16 mouse cellular contexts compared by ENCODE assay signal in the genomic region with DNA sequence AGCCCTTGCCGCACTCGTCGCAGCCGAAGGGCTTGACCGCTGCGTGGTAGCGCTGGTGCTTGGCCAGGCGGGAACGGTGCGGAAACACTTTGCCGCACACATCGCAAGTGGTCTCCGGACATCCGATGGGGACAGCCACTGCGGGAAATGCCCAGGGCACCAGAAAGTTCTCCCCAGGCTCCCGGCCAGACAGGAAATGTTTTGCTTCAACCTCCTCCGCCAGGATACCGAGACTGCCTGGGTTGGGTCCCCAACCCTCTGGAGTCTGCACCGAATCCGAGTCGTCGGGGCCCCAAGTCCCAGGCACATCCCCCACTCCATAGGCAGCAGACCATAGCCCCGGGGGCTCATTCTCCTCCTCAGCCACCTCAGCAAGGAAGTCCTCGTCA. TPM values are rescaled to one million over a fixed set of nuclear protein-coding genes. Genes with fewer than 3 reads are reported as not detected.
DNase-seq lines count a peak whose midpoint lies in the region; ATAC-seq and TF ChIP-seq lines count a peak whose summit lies in the region.
"Had no signal": no experiment of that assay in that cellular context is flagged by ENCODE, and none has a peak within 500 bp of the region (broad histone marks: within the 10 kb centered on the region; RNA-seq: fewer than 3 reads in every experiment).

No protein-coding gene starts in this region.

- H3K36me3 ChIP-seq in forebrain, embryonic 12.5 days (replicated peaks): peaks cover 82% of the 10 kb centered on the region
- H3K36me3 ChIP-seq in forebrain, embryonic 14.5 days (ENCODE audit: control insufficient read depth, insufficient read depth, low read length): peaks cover 83% of the 10 kb centered on the region
- no peaks in the 10 kb centered on the region; the same call in 1 of the 2 replicates for H3K36me3 ChIP-seq in kidney, embryonic 14.5 days (ENCODE audit: control insufficient read depth, insufficient read depth, low read length)
- H3K36me3 ChIP-seq in kidney, adult 2 months (ENCODE audit: control insufficient read depth, insufficient read depth, low read length): peaks cover 4% of the 10 kb centered on the region; the same call in 1 of the 2 replicates
- H3K36me3 ChIP-seq in neural tube, embryonic 13.5 days: peaks cover 97% of the 10 kb centered on the region

- H3K9me3 ChIP-seq in forebrain, embryonic 12.5 days: no peaks in the 10 kb centered on the region
- no peaks in the 10 kb centered on the region for H3K9me3 ChIP-seq in forebrain, embryonic 14.5 days (replicated peaks; ENCODE audit: control insufficient read depth, low read length)
- H3K9me3 ChIP-seq in kidney, embryonic 14.5 days (ENCODE audit: control insufficient read depth, low read length): no peaks in the 10 kb centered on the region
- H3K9me3 ChIP-seq in neural tube, embryonic 13.5 days: no peaks in the 10 kb centered on the region

- H3K27me3 ChIP-seq in forebrain, embryonic 12.5 days: peaks cover 82% of the 10 kb centered on the region
- H3K27me3 ChIP-seq in forebrain, embryonic 14.5 days (replicated peaks; ENCODE audit: control insufficient read depth, insufficient read depth, low read length): peaks cover 54% of the 10 kb centered on the region
- H3K27me3 ChIP-seq in kidney, embryonic 14.5 days (ENCODE audit: control insufficient read depth, insufficient read depth, low read length): peaks cover 78% of the 10 kb centered on the region
- no peaks in the 10 kb centered on the region for H3K27me3 ChIP-seq in kidney, adult 2 months (replicated peaks; ENCODE audit: control insufficient read depth, insufficient read depth, low read length)
- peaks cover 81% of the 10 kb centered on the region for H3K27me3 ChIP-seq in neural tube, embryonic 13.5 days

- 15% methylated on average over 24 of the region's 24 CpGs for WGBS in forebrain, embryonic 12.5 days
- 23% methylated on average over 24 of the region's 24 CpGs for WGBS in forebrain, embryonic 14.5 days
- WGBS in kidney, embryonic 14.5 days: 19% methylated on average over 24 of the region's 24 CpGs
- WGBS in kidney, adult 2 months: 75% methylated on average over 24 of the region's 24 CpGs
- 20% methylated on average over 24 of the region's 24 CpGs for WGBS in neural tube, embryonic 13.5 days

- peaks cover 20% of the 10 kb centered on the region for H3K4me1 ChIP-seq in forebrain, embryonic 12.5 days
- peaks cover 2% of the 10 kb centered on the region; the same call in 1 of the 2 replicates for H3K4me1 ChIP-seq in forebrain, embryonic 14.5 days (ENCODE audit: control insufficient read depth, insufficient read depth, low read length)
- peaks cover 21% of the 10 kb centered on the region for H3K4me1 ChIP-seq in kidney, embryonic 14.5 days (ENCODE audit: control insufficient read depth, insufficient read depth, low read length)
- H3K4me1 ChIP-seq in kidney, adult 2 months (ENCODE audit: control insufficient read depth, insufficient read depth, low read length): no peaks in the 10 kb centered on the region
- H3K4me1 ChIP-seq in neural tube, embryonic 13.5 days (replicated peaks): peaks cover 25% of the 10 kb centered on the region

- H3K4me2 ChIP-seq in forebrain, embryonic 12.5 days: no peak overlapping the region
- no peak overlapping the region for H3K4me2 ChIP-seq in forebrain, embryonic 14.5 days (ENCODE audit: low read length)
- peak overlapping the region; percentile 84; the same call in 1 of the 2 replicates for H3K4me2 ChIP-seq in kidney, embryonic 14.5 days (replicated peaks; ENCODE audit: low read depth, low read length)
- H3K4me2 ChIP-seq in neural tube, embryonic 13.5 days: 0 out of 2 replicates have a peak overlapping the region, but pooled peaks have one; percentile 55

- no peak for ATAC-seq in forebrain, embryonic 12.5 days (ENCODE audit: low FRiP score)
- no peak for ATAC-seq in forebrain, embryonic 14.5 days
- ATAC-seq in kidney, embryonic 14.5 days (ENCODE audit: low FRiP score, low TSS enrichment): no peak
- ATAC-seq in neural tube, embryonic 13.5 days (ENCODE audit: low read depth): no peak

- H3K4me3 ChIP-seq in forebrain, embryonic 12.5 days (replicated peaks): peak overlapping the region; percentile 40
- no peak overlapping the region for H3K4me3 ChIP-seq in forebrain, embryonic 14.5 days (ENCODE audit: low read depth, low read length)
- H3K4me3 ChIP-seq in kidney, embryonic 14.5 days (ENCODE audit: low read length): peak overlapping the region; percentile 46; the same call in 1 of the 2 replicates
- no peak overlapping the region for H3K4me3 ChIP-seq in kidney, adult 2 months (ENCODE audit: insufficient read depth, low read depth, low read length)
- no peak overlapping the region for H3K4me3 ChIP-seq in neural tube, embryonic 13.5 days

- no peak for TF ChIP-seq POLR2A in kidney, adult 2 months (IDR thresholded peaks at IDR 0.05; ENCODE audit: low read depth, low read length)

- no peak for TF ChIP-seq CTCF in kidney, adult 2 months (conservative IDR thresholded peaks at IDR 0.05; ENCODE audit: insufficient read depth, insufficient read length, low read depth, low read length)

- H3K27ac ChIP-seq in forebrain, embryonic 12.5 days: no peak overlapping the region
- no peak overlapping the region for H3K27ac ChIP-seq in forebrain, embryonic 14.5 days (ENCODE audit: low read depth, low read length)
- H3K27ac ChIP-seq in kidney, embryonic 14.5 days (ENCODE audit: low read depth, low read length): no peak overlapping the region
- no peak overlapping the region for H3K27ac ChIP-seq in kidney, adult 2 months (ENCODE audit: insufficient read depth, low read depth, low read length)
- H3K27ac ChIP-seq in neural tube, embryonic 13.5 days (replicated peaks): no peak overlapping the region

- DNase-seq in forebrain, embryonic 14.5 days (ENCODE audit: low spot score): no peak
- no peak for DNase-seq in kidney, adult 2 months
- no peak for DNase-seq in neural tube, embryonic 10.5 days (ENCODE audit: extremely low spot score, low spot score)
- no peak for DNase-seq in adrenal gland, adult 2 months
- no peak for DNase-seq in urinary bladder, postnatal 36 days (ENCODE audit: low spot score in 2 of 2)
- DNase-seq: kidney, adult 8-10 months; right cerebral cortex, adult 18-20 months had no signal

- H3K9ac ChIP-seq in forebrain, embryonic 12.5 days: no peak overlapping the region
- no peak overlapping the region for H3K9ac ChIP-seq in forebrain, embryonic 14.5 days (ENCODE audit: low read length)
- H3K9ac ChIP-seq in kidney, embryonic 14.5 days (ENCODE audit: low read depth, low read length): no peak overlapping the region
- no peak overlapping the region for H3K9ac ChIP-seq in neural tube, embryonic 13.5 days

RNA-seq across cellular contexts. Expression of a gene that starts 14.7 kb away (rescaled TPM):
- 13.2 and 13.9 TPM in 2 replicates for polyA plus RNA-seq in forebrain, embryonic 12.5 days (2016; fragmentation: Nextera tagmentation; extraction: Ambion mirVana)
- polyA plus RNA-seq in forebrain, embryonic 14.5 days (2014; fragmentation: Nextera tagmentation; extraction: Ambion mirVana): 3.3 and 3.7 TPM in 2 replicates
- 2.2 and 2.5 TPM in 2 replicates for polyA plus RNA-seq in kidney, embryonic 14.5 days (2014; fragmentation: Nextera tagmentation; extraction: Ambion mirVana)
- 4.5 and 6.4 TPM in 2 replicates for polyA plus RNA-seq in kidney, adult 2 months (2012; rRNA removed)
- 10.1 and 10.5 TPM in 2 replicates for polyA plus RNA-seq in neural tube, embryonic 13.5 days (2015; fragmentation: Nextera tagmentation; extraction: Ambion mirVana)
- 1 to 10 TPM; 4.6 to 9.8 TPM for total RNA-seq in adrenal gland, adult 2 months (2021)
- polyA plus RNA-seq in adrenal gland, adult 2 months (2012; rRNA removed): 21.0 and 25.5 TPM in 2 replicates

RNA-seq across cellular contexts. Expression of a gene that starts 20.2 kb away (rescaled TPM):
- polyA plus RNA-seq in forebrain, embryonic 12.5 days (2016; fragmentation: Nextera tagmentation; extraction: Ambion mirVana): 28.5 and 29.1 TPM in 2 replicates
- 23.1 and 26.2 TPM in 2 replicates for polyA plus RNA-seq in forebrain, embryonic 14.5 days (2014; fragmentation: Nextera tagmentation; extraction: Ambion mirVana)
- 11.4 and 19.6 TPM in 2 replicates for polyA plus RNA-seq in kidney, embryonic 14.5 days (2014; fragmentation: Nextera tagmentation; extraction: Ambion mirVana)
- polyA plus RNA-seq in kidney, adult 2 months (2012; rRNA removed): 8.5 and 9.6 TPM in 2 replicates
- polyA plus RNA-seq in neural tube, embryonic 13.5 days (2015; fragmentation: Nextera tagmentation; extraction: Ambion mirVana): 22.0 and 23.6 TPM in 2 replicates
- 10 to 100 TPM; 19.5 to 21.4 TPM for total RNA-seq in adrenal gland, adult 2 months (2021)
- polyA plus RNA-seq in adrenal gland, adult 2 months (2012; rRNA removed): 9.1 and 10.1 TPM in 2 replicates

RNA-seq across cellular contexts. Expression of a gene that starts 28.4 kb away (rescaled TPM):
- polyA plus RNA-seq in forebrain, embryonic 12.5 days (2016; fragmentation: Nextera tagmentation; extraction: Ambion mirVana): not detected in 2 replicates
- not detected in 2 replicates for polyA plus RNA-seq in forebrain, embryonic 14.5 days (2014; fragmentation: Nextera tagmentation; extraction: Ambion mirVana)
- not detected in 2 replicates for polyA plus RNA-seq in kidney, embryonic 14.5 days (2014; fragmentation: Nextera tagmentation; extraction: Ambion mirVana)
- 0.08 TPM in 1 of 2 replicates, not detected in the other for polyA plus RNA-seq in kidney, adult 2 months (2012; rRNA removed)
- polyA plus RNA-seq in neural tube, embryonic 13.5 days (2015; fragmentation: Nextera tagmentation; extraction: Ambion mirVana): not detected in 2 replicates
- total RNA-seq in adrenal gland, adult 2 months (2021): not detected
- not detected in 2 replicates for polyA plus RNA-seq in adrenal gland, adult 2 months (2012; rRNA removed)
- total RNA-seq: adrenal gland, postnatal 4 days; gastrocnemius, adult 8-10 months; left cerebral cortex, adult 18-20 months had no signal
- polyA plus RNA-seq: C2C12; liver, embryonic 16.5 days; urinary bladder, adult 2 months had no signal

RNA-seq across cellular contexts. Expression of a gene that starts 38.3 kb away (rescaled TPM):
- 0.09 TPM in 1 of 2 replicates, not detected in the other for polyA plus RNA-seq in forebrain, embryonic 12.5 days (2016; fragmentation: Nextera tagmentation; extraction: Ambion mirVana)
- polyA plus RNA-seq in forebrain, embryonic 14.5 days (2014; fragmentation: Nextera tagmentation; extraction: Ambion mirVana): 0.07 TPM in 1 of 2 replicates, not detected in the other
- 0.06 and 0.08 TPM in 2 replicates for polyA plus RNA-seq in kidney, embryonic 14.5 days (2014; fragmentation: Nextera tagmentation; extraction: Ambion mirVana)
- 0.99 and 1.1 TPM in 2 replicates for polyA plus RNA-seq in kidney, adult 2 months (2012; rRNA removed)
- polyA plus RNA-seq in neural tube, embryonic 13.5 days (2015; fragmentation: Nextera tagmentation; extraction: Ambion mirVana): 0.10 and 0.11 TPM in 2 replicates
- total RNA-seq in adrenal gland, adult 2 months (2021): under 1 TPM; 0.17 to 0.31 TPM
- 1.1 and 1.6 TPM in 2 replicates for polyA plus RNA-seq in adrenal gland, adult 2 months (2012; rRNA removed)
- total RNA-seq: gastrocnemius, adult 8-10 months had no signal
- polyA plus RNA-seq: C2C12; liver, embryonic 16.5 days had no signal

Comparison
In these comparisons a context has a peak if more than half of its experiments do, and no peak if none do; other contexts are left out.
1. H3K4me3 ChIP-seq: peak in forebrain, embryonic 12.5 days (single experiment) and kidney, embryonic 14.5 days (single experiment); none in forebrain, embryonic 14.5 days (single experiment), kidney, adult 2 months (single experiment) and neural tube, embryonic 13.5 days (single experiment).
2. H3K4me2 ChIP-seq: peak in kidney, embryonic 14.5 days (single experiment) and neural tube, embryonic 13.5 days (single experiment); none in forebrain, embryonic 12.5 days (single experiment) and forebrain, embryonic 14.5 days (single experiment).